Mouse (Mus musculus): ENCODE measurements around the gene Cnr1. TPM values are rescaled to one million over a fixed set of nuclear protein-coding genes. Genes with fewer than 3 reads are reported as not detected.

Gene Cnr1
- total RNA-seq, 2 experiments from 2014 or later, result 0.45 to 0.71 TPM

DNA sequence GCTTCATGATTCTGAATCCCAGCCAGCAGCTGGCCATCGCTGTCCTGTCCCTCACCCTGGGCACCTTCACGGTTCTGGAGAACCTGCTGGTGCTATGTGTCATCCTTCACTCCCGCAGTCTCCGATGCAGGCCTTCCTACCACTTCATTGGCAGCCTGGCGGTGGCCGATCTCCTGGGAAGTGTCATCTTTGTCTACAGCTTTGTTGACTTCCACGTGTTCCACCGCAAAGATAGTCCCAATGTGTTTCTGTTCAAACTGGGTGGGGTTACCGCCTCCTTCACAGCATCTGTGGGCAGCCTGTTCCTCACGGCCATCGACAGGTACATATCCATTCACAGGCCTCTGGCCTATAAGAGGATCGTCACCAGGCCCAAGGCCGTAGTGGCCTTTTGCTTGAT is 19.5 kb downstream of the Cnr1 start:
- DNase-seq, result no peak

DNA sequence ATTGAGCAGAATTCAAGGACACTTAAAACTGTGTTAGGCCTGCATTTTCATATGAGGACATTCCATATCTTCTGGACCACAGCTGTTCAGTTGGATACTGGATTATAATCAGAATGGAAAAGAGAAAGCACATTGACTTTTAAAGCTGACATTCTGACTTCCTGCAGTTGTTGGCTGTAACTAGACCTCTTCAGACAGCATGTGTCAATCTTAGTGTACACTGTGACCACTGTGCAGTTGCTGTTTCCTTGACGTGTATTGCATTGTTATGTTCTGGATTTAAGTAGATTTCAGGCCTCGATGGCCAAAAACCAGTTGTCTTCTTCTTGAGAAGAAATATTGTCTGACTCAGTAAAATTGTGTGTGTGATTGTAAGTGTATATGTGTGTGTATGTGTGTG is 21.3 kb downstream of the Cnr1 start:
- DNase-seq, result no peak

DNA sequence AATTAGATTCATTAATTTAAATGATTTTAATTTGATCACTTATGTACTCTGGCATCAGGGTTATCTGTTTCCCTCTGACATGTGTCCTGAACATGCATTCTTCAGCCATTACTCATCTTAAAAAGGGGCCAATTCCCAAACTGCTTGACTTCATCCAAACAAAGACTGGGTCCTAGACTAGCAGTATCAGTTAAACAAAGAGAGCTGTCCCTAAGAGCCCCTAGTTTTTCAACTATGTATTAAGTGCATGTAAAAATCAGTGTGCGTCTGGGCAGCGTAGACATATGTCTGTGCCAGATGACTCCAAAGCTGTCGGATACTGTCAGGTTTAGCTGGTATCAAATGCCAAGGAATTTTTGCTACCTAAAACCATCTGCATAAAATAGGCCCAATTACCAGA is 23.2 kb downstream of the Cnr1 start:
- DNase-seq, result no peak

DNA sequence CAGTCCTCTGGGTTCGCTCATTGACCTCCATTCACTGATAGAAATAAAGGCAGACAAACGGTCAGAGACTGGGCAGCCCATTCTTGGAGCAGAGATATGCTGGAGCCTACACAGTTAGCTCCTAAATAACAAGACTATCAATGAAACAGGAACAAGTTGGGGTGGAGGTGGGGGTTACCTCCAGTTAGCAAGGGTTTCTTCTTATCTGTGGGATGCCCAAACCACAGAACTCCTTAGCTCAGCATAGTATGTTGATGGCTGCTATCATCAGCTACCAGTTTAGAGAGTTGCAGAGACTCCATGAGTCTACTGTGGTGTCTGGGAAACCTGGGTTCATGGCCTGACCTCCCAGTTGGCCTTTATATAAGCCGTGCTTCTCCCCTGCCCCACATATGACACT is 33.0 kb downstream of the Cnr1 start:
- DNase-seq, result no peak

DNA sequence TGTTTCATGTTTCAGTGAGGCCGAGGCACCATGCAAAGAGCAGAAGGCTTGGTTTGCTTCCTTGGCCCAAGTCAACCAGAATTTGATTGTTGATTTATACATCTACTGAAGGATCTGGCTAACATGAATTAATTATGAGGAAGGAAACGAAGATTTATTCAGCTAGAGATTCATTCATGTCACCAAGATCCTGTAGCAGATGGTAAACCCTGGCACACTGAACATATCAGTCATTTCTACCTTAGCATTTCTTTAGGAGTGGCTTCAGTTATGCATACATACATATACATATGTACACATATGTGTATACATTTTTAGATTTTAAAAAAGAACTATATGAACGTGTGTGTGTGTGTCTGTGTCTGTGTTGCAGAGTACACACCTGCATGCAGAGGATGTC is 34.1 kb downstream of the Cnr1 start:
- no peak for DNase-seq

DNA sequence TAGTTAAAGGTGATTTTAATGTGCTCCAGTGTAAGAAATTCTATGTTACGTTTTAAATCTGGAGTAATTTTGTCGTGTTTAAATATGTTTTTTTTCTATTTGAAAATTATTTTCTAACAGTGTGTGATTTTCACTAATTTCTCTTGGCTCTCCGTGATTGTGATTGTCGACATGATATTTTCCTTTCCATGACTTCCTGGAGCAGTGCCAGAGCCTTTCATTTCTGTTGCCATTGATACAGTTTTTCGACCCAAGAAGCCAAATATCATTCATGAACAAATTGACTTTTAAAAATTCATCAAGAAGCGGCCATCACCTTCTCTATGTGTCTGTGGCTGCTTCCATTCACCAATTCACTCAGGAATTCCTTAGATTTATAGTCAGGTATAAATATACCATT is 35.4 kb downstream of the Cnr1 start:
- DNase-seq, result no peak

DNA sequence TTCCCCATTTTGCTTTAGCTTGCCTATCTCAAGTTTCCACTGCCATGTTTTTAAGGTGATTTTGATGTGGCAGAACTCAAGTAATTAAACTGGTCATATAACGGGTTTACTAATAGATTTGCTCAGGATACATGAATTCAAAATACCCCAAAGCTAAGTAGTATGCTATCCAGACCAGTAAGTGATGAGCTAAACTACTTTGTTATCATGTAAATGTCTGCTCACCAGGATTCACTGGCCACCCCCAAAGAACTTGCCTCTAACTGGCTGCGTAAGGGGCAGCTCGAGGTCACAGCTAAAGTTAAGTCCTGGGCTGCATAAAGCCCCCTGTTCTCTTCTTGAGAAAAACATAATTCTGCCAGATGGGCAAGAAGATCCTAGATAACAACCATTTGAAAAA is 46.3 kb downstream of the Cnr1 start:
- DNase-seq, result no peak

DNA sequence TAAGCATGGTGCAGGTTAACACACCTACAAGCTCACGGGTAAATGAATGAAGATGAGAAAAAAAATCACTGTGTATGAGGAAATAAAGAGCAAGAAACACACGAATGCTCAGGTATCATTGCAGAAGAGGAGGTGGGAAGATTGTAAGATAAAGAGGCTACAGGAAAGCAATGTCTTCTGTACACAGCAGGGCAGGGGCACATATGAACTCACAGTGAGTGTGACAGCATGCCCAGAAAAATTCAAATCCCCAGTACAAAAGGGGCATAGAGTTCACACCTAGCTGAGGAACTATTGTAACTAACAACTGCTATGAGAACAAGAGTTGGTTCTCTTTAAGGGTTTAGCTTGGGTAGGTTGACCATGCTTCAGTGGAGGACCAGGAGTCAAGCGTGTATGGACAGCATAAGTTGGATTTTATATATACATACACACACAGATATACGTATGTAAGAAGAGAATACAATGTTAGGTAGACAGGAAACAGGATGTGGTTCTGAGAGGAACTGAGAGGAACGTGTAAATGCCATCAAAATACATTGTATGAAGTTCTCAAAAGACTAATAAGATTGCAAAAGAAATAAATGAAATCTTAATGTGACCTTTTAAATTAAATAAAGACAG is 64.2 kb downstream of the Cnr1 start:
- DNase-seq, result no peak

DNA sequence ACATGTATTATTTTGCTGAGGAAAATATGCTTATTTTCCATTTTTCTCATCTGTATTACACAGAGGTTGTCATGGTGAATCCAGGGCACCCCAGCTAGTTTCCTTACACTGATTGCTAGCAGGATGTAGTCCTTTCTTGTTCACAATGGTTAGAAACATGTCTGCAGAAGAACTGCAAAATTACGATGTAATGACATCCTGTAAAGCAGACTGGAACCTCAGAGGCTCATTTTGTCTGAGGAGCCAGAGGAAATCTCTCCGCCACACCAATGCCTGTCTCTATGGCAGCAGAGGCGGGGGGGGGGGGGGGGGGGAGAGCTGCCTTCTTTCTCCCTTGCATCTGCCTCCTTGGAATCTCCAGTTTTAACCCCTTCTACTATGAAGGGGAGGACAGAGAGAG is 68.3 kb downstream of the Cnr1 start:
- no peak for DNase-seq

DNA sequence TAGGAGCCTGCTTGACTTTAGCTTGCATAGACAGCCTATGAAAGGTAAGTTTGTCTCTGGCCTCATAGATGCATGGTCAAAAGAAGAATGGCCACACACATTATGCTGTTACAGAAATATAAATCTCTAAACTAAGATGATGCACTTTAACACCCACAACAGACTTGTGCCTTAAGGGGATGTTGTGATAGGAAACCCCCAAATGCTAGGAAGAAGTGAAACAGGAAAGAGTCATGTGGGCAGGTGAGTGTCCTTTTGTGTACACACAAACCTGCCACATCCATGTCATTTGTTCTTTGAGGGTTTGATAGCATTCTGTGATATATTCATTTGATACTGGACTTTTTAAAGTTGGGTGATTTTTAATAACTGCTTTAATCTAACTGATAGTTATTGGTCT is 72.0 kb downstream of the Cnr1 start:
- no peak for DNase-seq

Other genes with a start within 250 kb of the Cnr1 start
- under 1 TPM in 1 of 2 experiments, not detected in 1; 0.57 TPM for gene Spaca1, start 125.6 kb downstream of the Cnr1 start, total RNA-seq (2021)

Measured in heart, postnatal 4 days (tissue).